Mouse (Mus musculus) liver, embryonic 11.5 days (tissue): Measurements from ENCODE around the gene Pdzd7. TPM values are rescaled to one million over a fixed set of nuclear protein-coding genes. Genes with fewer than 3 reads are reported as not detected.

ENCODE experiments used
- ATAC-seq: fragments of 200-750 bp; cut with Nextera tagmentation; replicated peaks from 2 replicates; pipeline ENCODE4 v1.8.0; 2017; ENCODE audit warnings: moderate number of reproducible peaks, mild to moderate bottlenecking, moderate TSS enrichment, moderate library complexity; ENCODE audit not compliant: low FRiP score
- DNase-seq: peaks from one replicate; pipeline ENCODE4 v3.0.0-alpha.2; 2017; ENCODE audit warnings: low spot score
- H3K27ac ChIP-seq: fragments of 300-500 bp; sonication (generic); 2 replicates; pipeline ENCODE4 v1.5.1; 2014; ENCODE audit warnings: mild to moderate bottlenecking, low read depth, low read length, control low read depth
- H3K27me3 ChIP-seq: fragments of 300-500 bp; sonication (generic); replicated peaks from 2 replicates; pipeline ENCODE4 v1.6.1; 2014; ENCODE audit warnings: low read length, mixed read lengths; ENCODE audit not compliant: control insufficient read depth, insufficient read depth
- H3K36me3 ChIP-seq: fragments of 300-500 bp; sonication (generic); 2 replicates; pipeline ENCODE4 v1.6.1; 2014; ENCODE audit warnings: mild to moderate bottlenecking, low read length, moderate library complexity, mixed read lengths; ENCODE audit not compliant: control insufficient read depth, insufficient read depth
- H3K4me1 ChIP-seq: fragments of 300-500 bp; sonication (generic); replicated peaks from 2 replicates; pipeline ENCODE4 v1.6.1; 2014; ENCODE audit warnings: low read length, mixed read lengths; ENCODE audit not compliant: control insufficient read depth, insufficient read depth
- H3K4me2 ChIP-seq: fragments of 300-500 bp; sonication (generic); 2 replicates; pipeline ENCODE4 v1.6.1; 2014; ENCODE audit warnings: mild to moderate bottlenecking, control low read depth, moderate library complexity
- H3K4me3 ChIP-seq: fragments of 300-500 bp; sonication (generic); 2 replicates; pipeline ENCODE4 v1.5.1; 2014; ENCODE audit warnings: low read depth, low read length, control low read depth
- H3K9ac ChIP-seq: fragments of 300-500 bp; sonication (generic); 2 replicates; pipeline ENCODE4 v1.6.1; 2014; ENCODE audit warnings: low read depth, low read length, control low read depth
- H3K9me3 ChIP-seq: fragments of 300-500 bp; sonication (generic); 2 replicates; pipeline ENCODE4 v1.6.1; 2016; ENCODE audit warnings: low read length, inconsistent platforms, mixed read lengths; ENCODE audit not compliant: control insufficient read depth
- WGBS: fragments of 180-500 bp; shearing (Covaris S2); extraction: QIAGEN DNeasy Blood & Tissue Kit; methylation state at CpG from one replicate; pipeline ENCODE4 v1.1.7; 2014; 5-methylcytosine and 5-hydroxymethylcytosine counted together
- polyA plus RNA-seq: library from polyadenylated mRNA; unstranded; fragments of >200 nt; fragmentation: Nextera tagmentation; extraction: Ambion mirVana; gene quantifications from 2 replicates; pipeline ENCODE4 v1.2.1, GENCODE M21; 2014

Pdzd7 gene
- polyA plus RNA-seq, 1 experiment from 2014 or later, result not detected

DNA sequence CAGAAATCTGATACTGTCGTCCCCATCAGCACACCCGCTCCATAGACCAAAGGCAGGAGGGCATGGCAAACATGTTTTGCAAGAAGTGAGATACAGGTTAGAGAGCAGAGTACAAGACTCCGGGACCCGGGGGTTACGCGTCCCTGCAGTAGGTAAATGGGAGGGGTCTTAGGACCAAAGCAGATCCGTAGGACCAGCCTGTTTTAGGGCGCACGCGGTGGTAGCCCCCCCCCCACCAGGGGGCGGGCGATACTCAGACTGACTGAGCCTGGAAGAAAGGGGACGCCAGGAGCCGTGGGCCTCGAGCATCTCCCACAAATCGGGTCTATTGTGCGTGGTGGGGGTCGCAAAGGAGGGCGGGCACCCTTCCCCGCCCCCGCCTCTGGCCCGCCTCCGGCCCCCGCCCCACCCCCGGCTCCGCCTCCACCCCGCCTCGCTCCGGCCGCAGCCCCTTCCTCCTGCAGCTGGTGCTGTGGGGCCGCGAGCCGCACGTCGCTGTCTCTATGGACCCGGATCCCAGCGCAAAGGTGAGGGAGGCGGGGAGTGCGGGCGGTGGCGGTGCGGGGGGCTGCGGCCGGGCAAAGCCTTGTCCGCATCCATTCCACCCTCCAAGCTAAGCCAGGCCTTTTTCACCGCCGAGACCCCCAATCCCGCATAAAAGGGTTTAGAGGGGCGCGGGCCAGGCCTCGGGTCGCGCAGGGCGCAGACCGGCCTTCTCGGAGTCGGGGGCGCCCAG is 56.5 kb downstream of the Pdzd7 start, which contains the start of gene Sema4g:
Gene Sema4g (plus strand): TSS at position 271 of the 736 bp plus-strand sequence.
- Histone ChIP-seq H3K9ac (peak within 1 kb of the TSS; percentile 68), H3K9me3 (no peaks in the 10 kb centered on the region), H3K4me1 (peaks cover 10% of the 10 kb centered on the region; the same call in 1 of the 2 replicates), H3K36me3 (no peaks in the 10 kb centered on the region), H3K27me3 (peaks cover 19% of the 10 kb centered on the region), H3K4me3 (peak within 1 kb of the TSS; percentile 62), H3K4me2 (peak within 1 kb of the TSS; percentile 92), H3K27ac (peak within 1 kb of the TSS; percentile 28; the same call in 1 of the 2 replicates)
- DNase-seq (peak; percentile 61), ATAC-seq (peak; percentile 44; the same call in 1 of the 2 replicates)
- under 1% methylated on average over 52 of the region's 58 CpGs for WGBS

DNA sequence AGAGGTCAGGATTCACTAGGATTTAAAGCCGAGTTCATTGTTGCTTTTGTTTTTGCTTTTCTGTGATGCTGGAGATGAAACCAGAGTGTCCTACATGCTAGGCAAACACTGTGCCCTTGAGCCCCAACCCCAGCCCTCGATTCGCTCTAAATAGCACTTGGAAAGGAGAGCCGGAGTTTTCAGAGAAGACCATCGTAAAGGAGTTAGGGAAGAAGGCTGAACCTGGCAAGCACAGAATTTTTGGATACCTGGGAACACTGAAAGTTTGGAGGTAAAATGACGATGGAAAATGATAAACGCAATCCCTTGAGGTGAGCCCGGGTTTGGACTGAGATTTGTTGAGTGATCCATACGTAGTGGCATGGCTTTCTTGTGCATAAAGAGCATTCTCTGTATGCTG is 57.2 kb downstream of the Pdzd7 start:
- H3K27me3 ChIP-seq, result peaks cover 19% of the 10 kb centered on the region
- no peaks in the 10 kb centered on the region for H3K9me3 ChIP-seq
- no peak overlapping the region for H3K27ac ChIP-seq
- H3K4me1 ChIP-seq, result peaks cover 10% of the 10 kb centered on the region; the same call in 1 of the 2 replicates
- WGBS, result 39% methylated on average over 9 of the region's 9 CpGs
- no peak for ATAC-seq
- H3K36me3 ChIP-seq, result no peaks in the 10 kb centered on the region
- H3K9ac ChIP-seq, result no peak overlapping the region
- H3K4me2 ChIP-seq, result peak overlapping the region; percentile 92
- H3K4me3 ChIP-seq, result peak overlapping the region; percentile 62
- DNase-seq, result no peak

DNA sequence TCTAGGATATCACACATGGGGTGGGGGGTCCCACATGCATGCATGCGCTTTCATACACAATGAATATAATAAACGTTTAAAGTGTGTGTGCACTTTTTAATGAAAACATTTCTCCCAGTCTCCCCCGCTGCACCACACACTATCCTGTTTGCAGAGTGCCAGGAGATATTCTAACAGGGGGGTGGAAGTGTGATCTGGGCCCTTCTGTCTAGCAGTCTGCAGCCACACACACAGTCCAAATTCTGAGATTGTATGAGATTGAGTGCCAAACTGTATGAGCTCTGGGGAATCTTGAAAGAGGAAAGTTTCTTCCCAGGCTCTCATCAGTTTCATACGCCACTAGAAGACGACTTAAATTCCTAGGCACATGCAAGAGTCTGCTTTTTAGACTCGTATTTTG is 57.7 kb downstream of the Pdzd7 start:
- WGBS, result 60% methylated on average over 6 of the region's 6 CpGs
- peaks cover 19% of the 10 kb centered on the region for H3K27me3 ChIP-seq
- H3K4me3 ChIP-seq, result no peak overlapping the region
- no peak overlapping the region for H3K4me2 ChIP-seq
- DNase-seq (no peak), ATAC-seq (no peak)
- H3K27ac ChIP-seq, result no peak overlapping the region
- peaks cover 10% of the 10 kb centered on the region; the same call in 1 of the 2 replicates for H3K4me1 ChIP-seq
- H3K9ac ChIP-seq, result no peak overlapping the region
- H3K36me3 ChIP-seq, result no peaks in the 10 kb centered on the region
- H3K9me3 ChIP-seq, result no peaks in the 10 kb centered on the region

DNA sequence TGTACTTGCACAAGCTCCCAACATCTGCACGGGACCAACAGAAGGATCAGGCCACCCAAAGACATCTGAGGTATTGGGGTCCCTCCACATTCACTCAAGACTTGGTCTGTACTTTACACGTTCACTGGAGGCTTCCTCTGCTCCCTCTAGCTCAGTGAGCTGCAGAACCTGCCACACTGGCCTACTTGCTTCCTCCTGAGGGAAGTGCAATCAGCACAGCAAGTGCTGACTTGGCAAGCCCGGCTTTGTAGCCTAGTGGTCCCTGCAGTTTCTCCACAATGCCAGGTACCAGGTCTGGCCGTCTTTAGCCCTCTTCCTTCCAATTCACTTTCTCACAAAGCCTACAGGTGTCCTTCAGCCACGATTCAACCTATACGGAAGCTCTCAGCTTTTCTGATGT is 58.5 kb downstream of the Pdzd7 start:
- peaks cover 6% of the 10 kb centered on the region; the same call in 1 of the 2 replicates for H3K4me1 ChIP-seq
- DNase-seq (no peak), ATAC-seq (no peak)
- H3K36me3 ChIP-seq, result no peaks in the 10 kb centered on the region
- H3K27me3 ChIP-seq, result peaks cover 19% of the 10 kb centered on the region
- no peak overlapping the region for H3K9ac ChIP-seq
- H3K4me3 ChIP-seq, result no peak overlapping the region
- no peaks in the 10 kb centered on the region for H3K9me3 ChIP-seq
- no peak overlapping the region for H3K4me2 ChIP-seq
- 64% methylated on average over 6 of the region's 6 CpGs for WGBS
- H3K27ac ChIP-seq, result no peak overlapping the region

DNA sequence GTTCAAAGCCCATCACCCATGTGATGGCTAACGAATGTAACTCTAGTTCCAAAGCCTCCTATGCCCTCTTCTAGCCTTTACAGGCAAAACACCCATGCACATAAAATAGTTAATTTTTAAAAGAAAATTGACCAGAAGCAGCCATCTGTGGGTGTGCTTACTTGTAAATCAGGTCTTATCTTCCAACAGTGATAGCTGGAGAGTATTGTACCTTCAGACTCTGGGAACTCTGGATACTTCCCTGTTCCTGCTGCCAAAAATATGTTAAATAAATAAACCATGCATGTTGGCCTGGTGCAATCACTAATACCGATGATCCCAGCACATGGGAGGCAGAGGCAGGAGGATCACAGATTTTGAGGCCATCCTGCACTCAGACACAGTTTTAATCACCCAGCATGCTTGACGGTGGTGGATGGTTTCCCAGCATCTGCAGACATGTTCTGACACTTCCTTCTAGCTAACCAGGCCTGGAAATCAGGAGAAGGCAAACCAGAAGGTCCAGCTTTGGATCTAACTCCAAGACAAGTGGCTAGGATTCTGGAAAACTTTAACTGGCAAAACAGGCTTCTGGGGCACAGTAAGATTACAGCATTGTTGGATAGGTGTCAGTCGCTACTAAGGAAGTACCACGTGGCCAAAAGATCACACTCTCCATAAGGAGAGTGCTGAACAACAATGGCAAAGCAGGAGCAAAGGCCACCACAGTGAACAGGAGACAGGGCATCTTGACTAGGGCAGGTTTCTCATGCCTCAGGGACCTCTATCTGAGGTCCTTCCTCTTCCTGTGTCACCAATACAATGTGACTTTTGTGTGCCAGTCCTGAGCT is 60.1 kb downstream of the Pdzd7 start:
- H3K4me3 ChIP-seq, result no peak overlapping the region
- ATAC-seq (no peak), DNase-seq (no peak)
- H3K4me2 ChIP-seq, result no peak overlapping the region
- H3K4me1 ChIP-seq, result peaks cover 6% of the 10 kb centered on the region; the same call in 1 of the 2 replicates
- no peak overlapping the region for H3K27ac ChIP-seq
- WGBS, result 48% methylated on average over 5 of the region's 5 CpGs
- H3K27me3 ChIP-seq, result peaks cover 19% of the 10 kb centered on the region
- H3K36me3 ChIP-seq, result peaks cover 8% of the 10 kb centered on the region
- no peak overlapping the region for H3K9ac ChIP-seq
- no peaks in the 10 kb centered on the region for H3K9me3 ChIP-seq

DNA sequence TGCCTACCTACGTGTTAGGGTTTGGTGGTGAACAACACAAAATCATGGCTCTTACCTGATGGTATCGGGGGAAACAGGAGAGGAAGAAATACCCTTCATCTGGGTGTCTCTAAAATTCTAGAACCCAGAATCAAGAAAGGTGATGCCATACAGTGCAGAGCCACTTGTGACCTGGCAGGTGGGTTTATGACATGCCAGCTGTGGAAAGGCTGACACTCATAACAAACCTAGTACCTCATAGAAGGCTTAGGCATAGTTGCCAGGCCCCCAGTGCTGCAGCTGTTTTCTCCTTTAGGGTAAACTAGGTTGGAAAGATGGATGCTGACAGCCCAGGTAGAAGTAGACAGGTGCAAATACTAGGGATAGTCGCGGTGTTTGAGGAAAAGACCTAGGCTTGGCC is 61.1 kb downstream of the Pdzd7 start:
- no peak overlapping the region for H3K9ac ChIP-seq
- peaks cover 13% of the 10 kb centered on the region for H3K27me3 ChIP-seq
- DNase-seq, result no peak
- peaks cover 12% of the 10 kb centered on the region for H3K36me3 ChIP-seq
- H3K27ac ChIP-seq, result no peak overlapping the region
- H3K4me2 ChIP-seq, result no peak overlapping the region
- H3K9me3 ChIP-seq, result no peaks in the 10 kb centered on the region
- 88% methylated on average over 4 of the region's 4 CpGs for WGBS
- no peak overlapping the region for H3K4me3 ChIP-seq
- no peak for ATAC-seq
- peaks cover 5% of the 10 kb centered on the region; the same call in 1 of the 2 replicates for H3K4me1 ChIP-seq

DNA sequence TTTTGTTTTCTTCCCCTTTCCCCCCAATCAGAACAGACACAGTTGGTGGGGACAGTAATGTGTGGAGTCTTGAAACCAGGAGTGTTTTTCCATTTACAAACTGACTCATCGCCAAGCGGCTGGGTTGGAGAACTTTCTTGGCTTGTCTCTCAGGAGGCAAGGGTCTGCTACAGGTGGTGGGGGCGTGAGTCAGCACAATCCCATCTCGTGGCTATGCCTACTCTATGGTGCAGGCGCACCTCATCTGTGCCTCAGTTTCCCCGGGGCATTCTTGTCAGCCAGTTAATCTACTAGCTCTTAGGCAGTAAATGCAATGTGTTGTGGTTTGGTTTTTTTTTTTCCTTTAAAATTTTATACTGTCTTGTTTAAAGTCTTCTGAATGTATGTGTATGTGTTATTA is 62.2 kb downstream of the Pdzd7 start:
- no peak for DNase-seq
- ATAC-seq, result no peak
- Histone ChIP-seq H3K36me3 (peaks cover 13% of the 10 kb centered on the region), H3K4me1 (no peaks in the 10 kb centered on the region; the same call in 1 of the 2 replicates), H3K9ac (no peak overlapping the region), H3K27me3 (peaks cover 2% of the 10 kb centered on the region; the same call in 1 of the 2 replicates), H3K27ac (no peak overlapping the region), H3K4me2 (no peak overlapping the region), H3K4me3 (no peak overlapping the region), H3K9me3 (no peaks in the 10 kb centered on the region)
- 88% methylated on average over 6 of the region's 6 CpGs for WGBS

DNA sequence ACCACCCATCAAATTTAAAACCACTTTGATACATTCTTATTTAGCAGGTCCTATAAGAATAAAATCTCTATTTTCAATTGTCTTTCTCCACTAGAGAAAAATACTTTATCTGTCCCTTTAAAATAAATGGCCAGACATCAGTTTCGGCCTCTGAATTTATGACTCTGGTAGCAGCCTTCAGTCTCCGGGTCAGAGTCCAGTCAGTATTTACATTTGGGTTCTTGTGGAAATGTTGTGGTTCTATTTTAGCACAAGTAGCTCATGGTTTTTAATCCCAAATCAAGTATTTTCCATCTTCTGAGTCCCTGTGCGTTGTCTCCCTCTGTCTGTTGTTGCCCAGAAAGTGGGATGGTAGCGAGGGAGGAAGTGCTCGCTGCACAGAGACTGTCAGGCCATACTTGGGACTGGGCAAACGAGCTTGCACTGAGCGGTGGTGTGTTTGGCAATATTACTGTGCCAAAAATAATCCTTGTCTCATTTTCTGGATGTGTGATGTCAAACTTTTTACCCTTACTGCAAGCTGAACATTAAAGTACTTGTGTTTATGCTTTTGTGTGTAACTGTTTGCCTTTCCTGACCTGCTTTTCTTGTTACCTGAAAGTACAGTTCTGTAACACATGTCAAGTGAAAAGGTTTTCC is 62.9 kb downstream of the Pdzd7 start:
- DNase-seq (no peak), ATAC-seq (no peak)
- H3K27ac ChIP-seq, result no peak overlapping the region
- no peaks in the 10 kb centered on the region; the same call in 1 of the 2 replicates for H3K27me3 ChIP-seq
- peaks cover 14% of the 10 kb centered on the region for H3K36me3 ChIP-seq
- no peaks in the 10 kb centered on the region; the same call in 1 of the 2 replicates for H3K4me1 ChIP-seq
- no peak overlapping the region for H3K9ac ChIP-seq
- no peaks in the 10 kb centered on the region for H3K9me3 ChIP-seq
- no peak overlapping the region for H3K4me2 ChIP-seq
- 78% methylated on average over 7 of the region's 7 CpGs for WGBS
- no peak overlapping the region for H3K4me3 ChIP-seq
